Mouse (Mus musculus): ENCODE results near the gene Notch3. TPM values are rescaled to one million over a fixed set of nuclear protein-coding genes. Genes with fewer than 3 reads are reported as not detected.

Notch3 gene
- polyA plus RNA-seq, 1 experiment, result 12.0 TPM

- DNase-seq, result no peak
- Histone ChIP-seq H3K27me3 (replicated peaks; ENCODE audit: control insufficient read depth, insufficient read depth, low read length) (no peaks in the 10 kb centered on the region), H3K4me3 (ENCODE audit: insufficient read depth, low read depth, low read length) (no peak overlapping the region), H3K4me1 (ENCODE audit: control insufficient read depth, insufficient read depth, low read length) (no peaks in the 10 kb centered on the region), H3K36me3 (ENCODE audit: control insufficient read depth, insufficient read depth, low read length) (no peaks in the 10 kb centered on the region), H3K27ac (ENCODE audit: insufficient read depth, low read depth, low read length) (no peak overlapping the region)
- WGBS, result 66% methylated on average over 4 of the region's 4 CpGs
- TF ChIP-seq CTCF (conservative IDR thresholded peaks at IDR 0.05; ENCODE audit: insufficient read depth, insufficient read length, low read depth, low read length), result no peak
- TF ChIP-seq POLR2A (IDR thresholded peaks at IDR 0.05; ENCODE audit: low read depth, low read length), result no peak
These were observed 5.8 kb downstream of the Notch3 start for GRCm38 (mm10) chr17:32160882-32161281.

GRCm38 (mm10) chr17:32158841-32159240, 7.8 kb downstream of the Notch3 start:
- DNase-seq, result no peak
- TF ChIP-seq CTCF (conservative IDR thresholded peaks at IDR 0.05; ENCODE audit: insufficient read depth, insufficient read length, low read depth, low read length) (no peak), POLR2A (IDR thresholded peaks at IDR 0.05; ENCODE audit: low read depth, low read length) (no peak)
- Histone ChIP-seq H3K27me3 (replicated peaks; ENCODE audit: control insufficient read depth, insufficient read depth, low read length) (no peaks in the 10 kb centered on the region), H3K36me3 (ENCODE audit: control insufficient read depth, insufficient read depth, low read length) (no peaks in the 10 kb centered on the region), H3K4me3 (ENCODE audit: insufficient read depth, low read depth, low read length) (no peak overlapping the region), H3K4me1 (ENCODE audit: control insufficient read depth, insufficient read depth, low read length) (no peaks in the 10 kb centered on the region), H3K27ac (ENCODE audit: insufficient read depth, low read depth, low read length) (no peak overlapping the region)
- whole genome bisulfite sequencing, result 86% methylated on average over 13 of the region's 13 CpGs

DNA sequence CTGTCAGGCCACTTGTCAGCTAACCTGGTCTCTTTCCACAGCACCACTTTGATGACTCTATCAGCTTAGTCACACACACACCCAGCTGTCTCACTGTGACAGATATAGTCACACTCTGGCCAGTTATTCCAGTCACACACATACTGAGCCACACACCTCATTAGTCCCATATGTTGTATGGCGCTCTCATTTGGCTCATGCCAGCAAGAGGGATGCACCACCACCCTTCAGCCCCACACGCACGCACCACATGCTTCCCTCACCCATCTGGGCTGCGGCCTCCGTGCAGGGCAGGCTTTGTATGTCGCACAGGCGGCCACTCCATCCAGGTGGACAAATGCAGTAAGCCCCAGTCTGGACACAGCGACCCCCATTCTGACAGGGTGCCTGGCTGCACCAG, 19.9 kb downstream of the Notch3 start:
- Histone ChIP-seq H3K4me3 (ENCODE audit: insufficient read depth, low read depth, low read length) (no peak overlapping the region), H3K36me3 (ENCODE audit: control insufficient read depth, insufficient read depth, low read length) (no peaks in the 10 kb centered on the region), H3K4me1 (ENCODE audit: control insufficient read depth, insufficient read depth, low read length) (no peaks in the 10 kb centered on the region), H3K27ac (ENCODE audit: insufficient read depth, low read depth, low read length) (no peak overlapping the region), H3K27me3 (replicated peaks; ENCODE audit: control insufficient read depth, insufficient read depth, low read length) (no peaks in the 10 kb centered on the region)
- WGBS, result 95% methylated on average over 8 of the region's 8 CpGs
- TF ChIP-seq CTCF (conservative IDR thresholded peaks at IDR 0.05; ENCODE audit: insufficient read depth, insufficient read length, low read depth, low read length) (no peak), POLR2A (IDR thresholded peaks at IDR 0.05; ENCODE audit: low read depth, low read length) (no peak)
- DNase-seq, result no peak

DNA sequence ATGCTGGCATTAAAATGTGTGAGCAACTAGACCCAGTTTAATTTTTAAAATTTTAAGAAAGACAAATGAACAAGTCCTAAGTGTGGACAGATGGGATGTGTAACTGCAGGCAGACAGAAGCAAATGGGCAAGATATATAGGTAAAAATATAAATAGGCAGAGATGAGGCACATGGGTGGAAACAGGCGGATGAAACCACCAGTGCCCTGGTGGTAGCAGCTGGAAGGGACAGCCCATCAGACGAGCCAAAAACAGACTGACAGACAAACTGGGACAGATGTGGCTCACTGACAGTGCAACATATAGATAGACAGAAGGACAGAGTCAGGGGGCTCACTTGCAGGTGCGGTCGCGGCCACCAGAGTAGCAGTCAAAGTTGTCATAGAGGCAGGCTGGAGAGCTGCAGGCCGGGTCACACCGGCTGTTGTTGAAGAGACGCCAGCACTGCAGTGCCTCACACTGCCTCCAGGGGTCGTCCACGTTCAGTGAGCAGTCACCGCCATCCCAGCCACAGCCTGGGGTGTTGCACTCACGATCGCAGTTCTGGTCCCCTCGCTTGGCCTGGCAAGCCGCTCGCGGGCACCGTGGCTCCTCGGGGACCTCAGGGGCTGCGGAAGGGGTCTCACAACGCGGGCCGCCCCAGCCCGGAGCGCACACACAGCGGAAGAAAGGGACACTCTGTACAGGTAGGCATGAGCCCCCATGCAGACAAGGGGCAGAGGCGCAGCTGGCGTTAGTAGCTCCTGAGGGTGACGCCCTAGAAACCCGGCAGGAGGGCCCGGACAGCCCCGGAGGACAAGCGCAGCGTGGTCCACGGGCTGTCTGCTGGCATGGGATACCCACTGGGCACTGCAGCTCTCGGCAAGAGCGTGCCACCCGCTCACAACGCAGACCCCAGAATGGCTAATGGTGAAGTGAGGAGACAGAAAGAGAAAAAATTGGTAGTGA, 23.5 kb downstream of the Notch3 start:
- Histone ChIP-seq H3K27ac (ENCODE audit: insufficient read depth, low read depth, low read length) (no peak overlapping the region), H3K36me3 (ENCODE audit: control insufficient read depth, insufficient read depth, low read length) (no peaks in the 10 kb centered on the region), H3K4me3 (ENCODE audit: insufficient read depth, low read depth, low read length) (no peak overlapping the region), H3K27me3 (replicated peaks; ENCODE audit: control insufficient read depth, insufficient read depth, low read length) (no peaks in the 10 kb centered on the region), H3K4me1 (ENCODE audit: control insufficient read depth, insufficient read depth, low read length) (no peaks in the 10 kb centered on the region)
- TF ChIP-seq CTCF (conservative IDR thresholded peaks at IDR 0.05; ENCODE audit: insufficient read depth, insufficient read length, low read depth, low read length), result peak; percentile 85
- no peak for TF ChIP-seq POLR2A (IDR thresholded peaks at IDR 0.05; ENCODE audit: low read depth, low read length)
- 28% methylated on average over 39 of the region's 39 CpGs for WGBS
- peak; percentile 86 for DNase-seq

- Histone ChIP-seq H3K27ac (ENCODE audit: insufficient read depth, low read depth, low read length) (no peak overlapping the region), H3K36me3 (ENCODE audit: control insufficient read depth, insufficient read depth, low read length) (no peaks in the 10 kb centered on the region), H3K4me1 (ENCODE audit: control insufficient read depth, insufficient read depth, low read length) (no peaks in the 10 kb centered on the region), H3K27me3 (replicated peaks; ENCODE audit: control insufficient read depth, insufficient read depth, low read length) (no peaks in the 10 kb centered on the region), H3K4me3 (ENCODE audit: insufficient read depth, low read depth, low read length) (no peak overlapping the region)
- 100% methylated on average over 1 of the region's 1 CpGs for WGBS
- no peak for DNase-seq
- TF ChIP-seq POLR2A (IDR thresholded peaks at IDR 0.05; ENCODE audit: low read depth, low read length) (no peak), CTCF (conservative IDR thresholded peaks at IDR 0.05; ENCODE audit: insufficient read depth, insufficient read length, low read depth, low read length) (no peak)
These were observed 24.4 kb downstream of the Notch3 start for GRCm38 (mm10) chr17:32142234-32142633.

DNA sequence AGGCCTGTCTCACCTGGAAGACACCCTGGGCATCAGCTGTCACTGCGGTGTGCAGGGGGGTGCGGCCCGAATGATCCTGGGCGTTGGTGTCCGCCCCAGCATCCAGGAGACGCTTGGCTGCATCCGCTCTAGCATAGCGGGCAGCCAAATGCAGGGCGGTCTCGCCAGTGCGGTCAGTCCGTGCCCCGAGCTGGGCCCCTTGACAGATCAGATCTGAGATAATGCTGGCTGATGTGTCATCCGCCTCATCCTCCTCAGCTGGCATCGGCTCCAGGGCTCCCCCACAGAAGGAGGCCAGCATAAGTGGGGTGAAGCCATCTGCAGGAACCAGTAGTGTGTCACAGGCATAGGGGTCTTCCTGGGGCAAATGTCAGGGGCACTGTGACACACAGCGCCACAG, 33.3 kb downstream of the Notch3 start:
- no peaks in the 10 kb centered on the region for H3K27me3 ChIP-seq (replicated peaks; ENCODE audit: control insufficient read depth, insufficient read depth, low read length)
- H3K27ac ChIP-seq (ENCODE audit: insufficient read depth, low read depth, low read length), result no peak overlapping the region
- DNase-seq, result no peak
- TF ChIP-seq POLR2A (IDR thresholded peaks at IDR 0.05; ENCODE audit: low read depth, low read length), result no peak
- no peak for TF ChIP-seq CTCF (conservative IDR thresholded peaks at IDR 0.05; ENCODE audit: insufficient read depth, insufficient read length, low read depth, low read length)
- no peaks in the 10 kb centered on the region for H3K36me3 ChIP-seq (ENCODE audit: control insufficient read depth, insufficient read depth, low read length)
- no peak overlapping the region for H3K4me3 ChIP-seq (ENCODE audit: insufficient read depth, low read depth, low read length)
- 60% methylated on average over 16 of the region's 16 CpGs for WGBS
- H3K4me1 ChIP-seq (ENCODE audit: control insufficient read depth, insufficient read depth, low read length), result no peaks in the 10 kb centered on the region

- Histone ChIP-seq H3K4me3 (ENCODE audit: insufficient read depth, low read depth, low read length) (no peak overlapping the region), H3K27ac (ENCODE audit: insufficient read depth, low read depth, low read length) (no peak overlapping the region), H3K27me3 (replicated peaks; ENCODE audit: control insufficient read depth, insufficient read depth, low read length) (no peaks in the 10 kb centered on the region), H3K4me1 (ENCODE audit: control insufficient read depth, insufficient read depth, low read length) (no peaks in the 10 kb centered on the region), H3K36me3 (ENCODE audit: control insufficient read depth, insufficient read depth, low read length) (no peaks in the 10 kb centered on the region)
- 89% methylated on average over 11 of the region's 11 CpGs for WGBS
- no peak for DNase-seq
- TF ChIP-seq CTCF (conservative IDR thresholded peaks at IDR 0.05; ENCODE audit: insufficient read depth, insufficient read length, low read depth, low read length) (no peak), POLR2A (IDR thresholded peaks at IDR 0.05; ENCODE audit: low read depth, low read length) (no peak)
These were observed 34.6 kb downstream of the Notch3 start for GRCm38 (mm10) chr17:32132087-32132486.

All from kidney, adult 2 months (tissue).